Mouse (Mus musculus) cerebellum, adult 2 months (tissue): Measurements from ENCODE around the gene AW822073. TPM values are rescaled to one million over a fixed set of nuclear protein-coding genes. Genes with fewer than 3 reads are reported as not detected.
"Not testable (repeated sequence)": the region's sequence is repeated elsewhere in the genome, so short reads cannot be mapped to it uniquely, and the experiment has no call there.

Source experiments
- DNase-seq, 2 experiments: peaks; one replicate each; pipeline ENCODE4 v3.0.0; 2021
- H3K27ac ChIP-seq: fragments of 200-500 bp; 2 replicates; pipeline ENCODE4 v1.5.1; 2012; ENCODE audit warnings: low read length, control low read depth, inconsistent platforms; ENCODE audit not compliant: insufficient read depth
- H3K27me3 ChIP-seq: fragments of 200-500 bp; 2 replicates; pipeline ENCODE4 v1.6.1; 2012; ENCODE audit warnings: inconsistent platforms, mild to moderate bottlenecking, low read length, moderate library complexity; ENCODE audit not compliant: control insufficient read depth, insufficient read depth
- H3K4me1 ChIP-seq: fragments of 200-500 bp; 2 replicates; pipeline ENCODE4 v1.6.1; 2011; ENCODE audit warnings: low read length; ENCODE audit not compliant: control insufficient read depth, insufficient read depth
- H3K4me3 ChIP-seq: fragments of 200-500 bp; replicated peaks from 2 replicates; pipeline ENCODE3; 2011; ENCODE audit warnings: mild to moderate bottlenecking, low read depth, low read length, control low read depth; ENCODE audit not compliant: insufficient read depth
- CTCF ChIP-seq: fragments of 200-500 bp; IDR thresholded peaks from 2 replicates; pipeline ENCODE4 v1.5.1; 2011; ENCODE audit warnings: low read depth, mild to moderate bottlenecking, control low read depth, low read length, moderate library complexity, borderline replicate concordance; ENCODE audit not compliant: insufficient read depth
- POLR2A ChIP-seq: fragments of 200-500 bp; IDR thresholded peaks from 2 replicates; pipeline ENCODE4 v1.6.1; 2011; ENCODE audit warnings: low read length, control low read depth, borderline replicate concordance; ENCODE audit not compliant: insufficient read depth
- WGBS: fragments of 180-500 bp; shearing (Covaris S2); methylation state at CpG from one replicate; pipeline ENCODE4 v1.1.7; 2018; 5-methylcytosine and 5-hydroxymethylcytosine counted together
- polyA plus RNA-seq: library from polyadenylated mRNA; depleted of rRNA; stranded (reverse); fragments of >200 nt; gene quantifications from 2 replicates; pipeline ENCODE4 v1.2.3, GENCODE M21; 2012; rRNA removed

Gene AW822073
- not detected in 2 replicates for polyA plus RNA-seq

- not testable (repeated sequence) for H3K4me3 ChIP-seq, H3K4me1 ChIP-seq, H3K27me3 ChIP-seq, H3K27ac ChIP-seq
- 85% methylated on average over 18 of the region's 18 CpGs for WGBS
- peak; percentile 36 to 43 for DNase-seq
These were observed at the start of gene AW822073 for GRCm38 (mm10) chr10:58224827-58225785. TSS of gene AW822073 (minus strand) at chr10:58224930.

GRCm38 (mm10) chr10:58258466-58258865, 33.7 kb upstream of the AW822073 start:
- WGBS = 71% methylated on average over 5 of the region's 5 CpGs
- no peaks in the 10 kb centered on the region for H3K27me3 ChIP-seq
- DNase-seq = no peak
- no peak overlapping the region for H3K4me3 ChIP-seq
- no peak overlapping the region for H3K27ac ChIP-seq
- H3K4me1 ChIP-seq = no peaks in the 10 kb centered on the region
- TF ChIP-seq POLR2A (no peak), CTCF (no peak)

- Histone ChIP-seq H3K27ac (no peak overlapping the region), H3K4me1 (no peaks in the 10 kb centered on the region), H3K4me3 (peak overlapping the region; percentile 50), H3K27me3 (no peaks in the 10 kb centered on the region)
- DNase-seq = no peak
- TF ChIP-seq POLR2A (no peak), CTCF (no peak)
- 1% methylated on average over 4 of the region's 4 CpGs for WGBS
These were observed 31.2 kb upstream of the AW822073 start for GRCm38 (mm10) chr10:58255954-58256353.

- 1% methylated on average over 56 of the region's 58 CpGs for WGBS
- Histone ChIP-seq H3K4me1 (no peaks in the 10 kb centered on the region), H3K4me3 (peak within 1 kb of the TSS; percentile 50), H3K27ac (peak within 1 kb of the TSS; percentile 54), H3K27me3 (no peaks in the 10 kb centered on the region)
- DNase-seq = peak; percentile 91 to 93
- TF ChIP-seq POLR2A = peak; percentile 96
- no peak for TF ChIP-seq CTCF
These were observed 30.6 kb upstream of the AW822073 start, which contains the start of gene Gcc2 for GRCm38 (mm10) chr10:58255213-58255892. TSS of gene Gcc2 (plus strand) at chr10:58255497.

- Histone ChIP-seq H3K27ac (no peak overlapping the region), H3K4me3 (peak overlapping the region; percentile 50), H3K27me3 (no peaks in the 10 kb centered on the region), H3K4me1 (no peaks in the 10 kb centered on the region)
- 4% methylated on average over 6 of the region's 6 CpGs for WGBS
- TF ChIP-seq POLR2A = no peak
- TF ChIP-seq CTCF = no peak
- peak in 1 of 2 experiments; percentile 18 for DNase-seq
These were observed 30.0 kb upstream of the AW822073 start for GRCm38 (mm10) chr10:58254635-58255175.

- WGBS = 41% methylated on average over 1 of the region's 1 CpGs
- H3K27ac ChIP-seq = no peak overlapping the region
- DNase-seq = no peak
- no peaks in the 10 kb centered on the region for H3K4me1 ChIP-seq
- no peak overlapping the region for H3K4me3 ChIP-seq
- no peaks in the 10 kb centered on the region for H3K27me3 ChIP-seq
- TF ChIP-seq CTCF = no peak
- TF ChIP-seq POLR2A = no peak
These were observed 24.8 kb upstream of the AW822073 start for GRCm38 (mm10) chr10:58249535-58249934.

GRCm38 (mm10) chr10:58238984-58239740, 14.4 kb upstream of the AW822073 start:
- H3K4me1 ChIP-seq, H3K27ac ChIP-seq, H3K4me3 ChIP-seq, H3K27me3 ChIP-seq: not testable (repeated sequence)
- DNase-seq = peak; percentile 39 to 45
- WGBS = 87% methylated on average over 8 of the region's 8 CpGs
